Mouse (Mus musculus): ENCODE results near the gene 1700003E16Rik. TPM values are rescaled to one million over a fixed set of nuclear protein-coding genes. Genes with fewer than 3 reads are reported as not detected.
A peak's percentile ranks its signal among the peaks of the same experiment; 100 is the strongest.

Gene 1700003E16Rik
- polyA plus RNA-seq, 1 experiment = 8.1 TPM

DNA sequence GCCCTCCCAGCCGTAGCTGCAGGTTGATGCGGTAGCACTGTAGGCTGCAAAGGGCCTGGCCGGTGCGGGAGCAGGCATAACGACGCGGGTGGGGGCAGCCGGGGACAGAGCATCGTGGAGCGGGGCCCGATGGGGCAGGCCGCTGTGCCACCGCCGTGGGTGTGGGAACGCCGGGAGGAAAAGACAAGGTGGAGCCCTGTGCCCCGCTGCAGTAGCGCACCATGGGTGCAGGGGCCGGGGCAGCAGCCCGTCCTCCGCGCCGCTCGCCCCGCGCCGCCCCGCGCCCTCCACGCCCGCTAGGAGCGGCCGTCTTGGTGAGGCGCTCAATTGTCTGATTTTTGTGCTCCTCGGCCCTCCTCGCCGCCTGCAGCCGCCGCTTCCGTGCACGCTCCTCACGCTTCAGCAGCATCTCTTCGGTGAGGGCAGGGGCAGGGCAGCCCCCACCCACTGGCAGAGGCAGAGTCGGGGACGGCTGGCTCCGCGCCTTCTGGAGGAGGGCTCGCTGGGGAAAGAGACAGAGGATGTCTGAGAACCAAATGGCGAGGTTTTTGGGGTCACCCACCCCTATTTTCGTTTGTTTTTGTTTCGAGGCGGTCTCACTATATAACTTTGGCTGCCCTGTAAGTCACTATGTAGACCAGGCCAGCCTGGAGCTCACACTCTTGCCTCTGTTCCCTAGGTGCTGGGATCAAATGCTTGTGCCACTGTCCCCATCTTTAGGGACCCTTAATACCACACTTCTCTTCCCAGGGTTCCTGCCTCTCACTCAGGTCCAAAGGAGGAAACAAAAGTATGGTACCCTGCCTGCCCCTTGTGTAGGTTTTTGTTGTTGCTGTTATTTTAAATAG is 34.1 kb upstream of the 1700003E16Rik start:
- no peak for TF ChIP-seq CTCF (IDR thresholded peaks at IDR 0.05; ENCODE audit: borderline replicate concordance, insufficient read depth, low read depth, low read length)
- TF ChIP-seq POLR2A (IDR thresholded peaks at IDR 0.05; ENCODE audit: borderline replicate concordance, insufficient read depth, low read length) = no peak
- H3K4me1 ChIP-seq (ENCODE audit: control insufficient read depth, insufficient read depth, low read length) = peaks cover 5% of the 10 kb centered on the region
- H3K27ac ChIP-seq (ENCODE audit: insufficient read depth, low read length) = peak overlapping the region; percentile 50
- WGBS = under 1% methylated on average over 50 of the region's 52 CpGs
- peak in 1 of 2 experiments; percentile 31 for DNase-seq
- H3K27me3 ChIP-seq (ENCODE audit: control insufficient read depth, insufficient read depth, low read length) = no peaks in the 10 kb centered on the region
- H3K4me3 ChIP-seq (replicated peaks; ENCODE audit: insufficient read depth, low read depth, low read length) = peak overlapping the region; percentile 63

- no peak for DNase-seq
Measured at GRCm38 (mm10) chr6:83122961-83123360, 33.2 kb upstream of the 1700003E16Rik start.

DNA sequence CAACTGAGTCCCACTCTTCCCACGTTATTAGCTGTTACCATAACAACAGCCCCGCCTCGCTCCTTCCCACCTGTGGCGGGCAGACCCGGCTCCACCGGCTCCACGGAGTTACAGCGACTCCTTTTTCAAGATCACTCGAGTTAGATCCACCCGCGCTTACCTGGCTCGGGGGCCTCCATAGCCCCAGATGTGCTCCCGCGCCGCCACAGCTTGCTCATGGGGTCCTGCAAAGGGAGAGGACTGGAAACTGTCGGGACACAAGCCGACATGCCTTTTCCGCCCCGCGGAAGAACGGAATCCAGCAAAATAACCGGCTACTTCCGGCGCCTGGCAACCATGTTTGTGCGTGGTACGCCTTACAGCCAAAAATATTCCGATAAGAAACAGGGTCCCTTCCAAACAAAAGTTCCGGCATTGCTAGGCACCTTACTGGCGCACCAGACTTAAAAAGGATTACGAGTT is 31.3 kb upstream of the 1700003E16Rik start:
- no peak overlapping the region for H3K27ac ChIP-seq (ENCODE audit: insufficient read depth, low read length)
- no peak for TF ChIP-seq CTCF (IDR thresholded peaks at IDR 0.05; ENCODE audit: borderline replicate concordance, insufficient read depth, low read depth, low read length)
- TF ChIP-seq POLR2A (IDR thresholded peaks at IDR 0.05; ENCODE audit: borderline replicate concordance, insufficient read depth, low read length) = peak; percentile 51; the same call in 1 of the 2 replicates
- under 1% methylated on average over 30 of the region's 30 CpGs for WGBS
- peaks cover 4% of the 10 kb centered on the region for H3K4me1 ChIP-seq (ENCODE audit: control insufficient read depth, insufficient read depth, low read length)
- DNase-seq = peak; percentile 88 to 90
- no peaks in the 10 kb centered on the region for H3K27me3 ChIP-seq (ENCODE audit: control insufficient read depth, insufficient read depth, low read length)
- H3K4me3 ChIP-seq (replicated peaks; ENCODE audit: insufficient read depth, low read depth, low read length) = peak overlapping the region; percentile 95

More at GRCm38 (mm10) chr6:83122961-83123360, 33.2 kb upstream of the 1700003E16Rik start:
- WGBS = 64% methylated on average over 5 of the region's 5 CpGs
- no peak overlapping the region for H3K27ac ChIP-seq (ENCODE audit: insufficient read depth, low read length)
- peaks cover 5% of the 10 kb centered on the region for H3K4me1 ChIP-seq (ENCODE audit: control insufficient read depth, insufficient read depth, low read length)
- H3K4me3 ChIP-seq (replicated peaks; ENCODE audit: insufficient read depth, low read depth, low read length) = no peak overlapping the region
- H3K27me3 ChIP-seq (ENCODE audit: control insufficient read depth, insufficient read depth, low read length) = no peaks in the 10 kb centered on the region
- TF ChIP-seq POLR2A (IDR thresholded peaks at IDR 0.05; ENCODE audit: borderline replicate concordance, insufficient read depth, low read length) (no peak), CTCF (IDR thresholded peaks at IDR 0.05; ENCODE audit: borderline replicate concordance, insufficient read depth, low read depth, low read length) (no peak)

DNA sequence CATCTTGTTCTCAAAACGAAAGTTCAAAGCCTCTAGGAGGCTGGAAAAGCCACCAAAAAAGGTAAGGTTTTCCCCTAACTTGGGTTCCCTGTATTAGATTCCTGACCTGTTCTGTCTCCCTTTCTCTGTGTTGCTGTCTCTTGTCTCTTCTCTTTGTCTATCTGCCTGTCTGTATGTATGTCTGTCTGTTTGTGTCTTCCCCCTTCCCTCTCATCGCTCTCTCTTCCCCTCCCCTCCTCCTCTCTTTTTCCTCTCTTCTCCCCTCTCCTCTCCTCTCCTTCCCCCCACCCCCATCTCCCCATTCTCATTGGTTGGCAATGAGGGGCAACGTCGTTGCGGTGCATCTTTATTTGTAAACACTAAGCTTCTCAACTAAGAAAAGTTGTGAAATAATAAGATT is 30.9 kb upstream of the 1700003E16Rik start, which contains the start of gene Ino80b:
Gene Ino80b, minus strand, starts transcription at position 101 of the 400 bp plus-strand sequence.
- H3K27me3 ChIP-seq (ENCODE audit: control insufficient read depth, insufficient read depth, low read length) = no peaks in the 10 kb centered on the region
- peak within 1 kb of the TSS; percentile 95 for H3K4me3 ChIP-seq (replicated peaks; ENCODE audit: insufficient read depth, low read depth, low read length)
- no peak for TF ChIP-seq CTCF (IDR thresholded peaks at IDR 0.05; ENCODE audit: borderline replicate concordance, insufficient read depth, low read depth, low read length)
- no peak for TF ChIP-seq POLR2A (IDR thresholded peaks at IDR 0.05; ENCODE audit: borderline replicate concordance, insufficient read depth, low read length)
- no peak for DNase-seq
- no peaks in the 10 kb centered on the region; the same call in 1 of the 2 replicates for H3K4me1 ChIP-seq (ENCODE audit: control insufficient read depth, insufficient read depth, low read length)
- WGBS = 26% methylated on average over 5 of the region's 5 CpGs
- H3K27ac ChIP-seq (ENCODE audit: insufficient read depth, low read length) = no peak within 1 kb of the TSS

DNA sequence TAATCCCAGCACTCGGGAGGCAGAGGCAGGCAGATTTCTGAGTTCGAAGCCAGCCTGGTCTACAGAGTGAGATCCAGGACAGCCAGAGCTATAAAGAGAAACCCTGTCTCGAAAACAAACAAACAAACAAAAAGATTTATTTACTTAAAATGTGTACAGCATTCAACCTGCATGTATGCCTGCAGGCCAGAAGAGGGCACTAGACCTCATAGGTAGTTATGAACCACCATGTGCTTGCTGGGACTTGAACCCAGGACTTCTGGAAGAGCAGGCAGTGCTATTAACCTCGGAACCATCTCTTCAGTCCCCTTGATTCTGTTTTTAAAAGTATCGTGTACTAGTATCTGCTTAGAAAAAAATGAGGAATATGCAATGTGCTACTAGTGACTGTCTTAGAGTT is 28.8 kb upstream of the 1700003E16Rik start:
- 93% methylated on average over 5 of the region's 5 CpGs for WGBS
- TF ChIP-seq POLR2A (IDR thresholded peaks at IDR 0.05; ENCODE audit: borderline replicate concordance, insufficient read depth, low read length) = no peak
- Histone ChIP-seq H3K27me3 (ENCODE audit: control insufficient read depth, insufficient read depth, low read length) (no peaks in the 10 kb centered on the region), H3K27ac (ENCODE audit: insufficient read depth, low read length) (no peak overlapping the region), H3K4me1 (ENCODE audit: control insufficient read depth, insufficient read depth, low read length) (no peaks in the 10 kb centered on the region; the same call in 1 of the 2 replicates), H3K4me3 (replicated peaks; ENCODE audit: insufficient read depth, low read depth, low read length) (no peak overlapping the region)
- no peak for DNase-seq

- Histone ChIP-seq H3K4me3 (replicated peaks; ENCODE audit: insufficient read depth, low read depth, low read length) (no peak overlapping the region), H3K4me1 (ENCODE audit: control insufficient read depth, insufficient read depth, low read length) (no peaks in the 10 kb centered on the region), H3K27me3 (ENCODE audit: control insufficient read depth, insufficient read depth, low read length) (no peaks in the 10 kb centered on the region; the same call in 1 of the 2 replicates), H3K27ac (ENCODE audit: insufficient read depth, low read length) (no peak overlapping the region)
- no peak for DNase-seq
- TF ChIP-seq POLR2A (IDR thresholded peaks at IDR 0.05; ENCODE audit: borderline replicate concordance, insufficient read depth, low read length) (no peak), CTCF (IDR thresholded peaks at IDR 0.05; ENCODE audit: borderline replicate concordance, insufficient read depth, low read depth, low read length) (no peak)
- WGBS = 39% methylated on average over 6 of the region's 6 CpGs
Measured at GRCm38 (mm10) chr6:83131469-83132034, 24.7 kb upstream of the 1700003E16Rik start.

GRCm38 (mm10) chr6:83132176-83132919 is 23.9 kb upstream of the 1700003E16Rik start:
- Histone ChIP-seq H3K27me3 (ENCODE audit: control insufficient read depth, insufficient read depth, low read length) (no peaks in the 10 kb centered on the region; the same call in 1 of the 2 replicates), H3K4me1 (ENCODE audit: control insufficient read depth, insufficient read depth, low read length) (no peaks in the 10 kb centered on the region), H3K4me3 (replicated peaks; ENCODE audit: insufficient read depth, low read depth, low read length) (no peak overlapping the region), H3K27ac (ENCODE audit: insufficient read depth, low read length) (no peak overlapping the region)
- WGBS = 86% methylated on average over 9 of the region's 9 CpGs
- TF ChIP-seq POLR2A (IDR thresholded peaks at IDR 0.05; ENCODE audit: borderline replicate concordance, insufficient read depth, low read length) (no peak), CTCF (IDR thresholded peaks at IDR 0.05; ENCODE audit: borderline replicate concordance, insufficient read depth, low read depth, low read length) (no peak)
- DNase-seq = no peak
